Mouse (Mus musculus): ENCODE data around the gene Phf11b.

DNA sequence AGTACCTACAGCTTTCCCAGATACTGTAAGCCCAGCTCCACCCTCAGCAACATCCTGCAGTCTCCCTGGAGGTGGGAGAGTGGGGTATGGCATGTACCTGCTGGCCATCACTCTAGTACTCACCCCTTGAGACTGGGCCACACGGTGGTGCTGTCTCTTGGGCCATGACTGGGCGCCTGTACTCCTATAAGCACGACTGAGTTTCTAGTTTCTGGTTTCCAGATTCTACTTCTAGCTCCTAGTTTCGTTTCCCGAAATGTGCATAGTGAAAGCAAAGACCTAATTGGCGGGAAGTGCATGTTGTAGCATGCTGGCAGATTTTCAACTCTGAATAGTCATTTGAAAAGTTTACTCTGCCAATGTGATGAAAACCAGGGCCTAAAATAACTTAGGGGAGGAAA, 24.1 kb upstream of the Phf11b start, which contains the start of gene Phf11d:
- TF ChIP-seq CTCF (conservative IDR thresholded peaks at IDR 0.05; ENCODE audit: insufficient read depth, insufficient read length, low read depth, low read length), result 0 out of 2 replicates have a peak, but pooled peaks have one; percentile 25
- no peak for TF ChIP-seq POLR2A (IDR thresholded peaks at IDR 0.05; ENCODE audit: low read depth, low read length)
